Mouse (Mus musculus) colon, adult 2 months (tissue): Measurements from ENCODE around the gene Sgtb. TPM values are rescaled to one million over a fixed set of nuclear protein-coding genes. Genes with fewer than 3 reads are reported as not detected.

Experiments
- polyA plus RNA-seq: library from polyadenylated mRNA; depleted of rRNA; stranded (reverse); fragments of >200 nt; gene quantifications from 2 replicates; pipeline ENCODE4 v1.2.3, GENCODE M21; 2012; rRNA removed

Sgtb gene
- polyA plus RNA-seq, result 0.77 and 0.86 TPM in 2 replicates

DNA sequence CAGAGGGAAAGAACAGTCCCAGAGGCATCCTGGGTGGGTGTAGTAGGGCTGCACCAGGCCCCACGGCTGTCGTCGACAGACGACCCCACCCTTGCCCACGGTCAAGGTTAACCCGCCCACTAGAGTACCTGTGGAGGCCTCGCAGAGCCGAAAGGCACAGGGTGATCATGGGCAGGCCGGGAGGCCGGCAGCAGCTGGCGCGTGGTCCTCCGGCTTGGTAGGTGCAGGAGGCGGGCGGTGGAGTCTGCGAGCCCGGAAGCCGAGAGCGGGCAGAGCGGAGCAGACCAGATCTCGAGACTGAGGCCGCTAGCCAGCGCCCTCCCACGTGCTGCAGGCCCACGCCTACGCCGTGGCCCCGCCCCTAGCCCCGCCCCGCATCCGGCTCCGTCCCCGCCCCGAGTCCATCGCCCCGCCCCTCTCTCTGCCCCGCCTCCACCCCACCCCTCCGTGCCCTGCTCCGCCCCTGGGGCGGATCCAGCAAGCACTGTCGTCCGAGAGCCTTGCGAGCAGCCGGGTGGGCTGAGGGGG lies at the start of gene Sgtb, which contains the start of gene Nln:
Gene Sgtb (plus strand): TSS at position 454 of the 528 bp plus-strand sequence.
Gene Nln (minus strand): TSS at position 327 of the 528 bp plus-strand sequence.

DNA sequence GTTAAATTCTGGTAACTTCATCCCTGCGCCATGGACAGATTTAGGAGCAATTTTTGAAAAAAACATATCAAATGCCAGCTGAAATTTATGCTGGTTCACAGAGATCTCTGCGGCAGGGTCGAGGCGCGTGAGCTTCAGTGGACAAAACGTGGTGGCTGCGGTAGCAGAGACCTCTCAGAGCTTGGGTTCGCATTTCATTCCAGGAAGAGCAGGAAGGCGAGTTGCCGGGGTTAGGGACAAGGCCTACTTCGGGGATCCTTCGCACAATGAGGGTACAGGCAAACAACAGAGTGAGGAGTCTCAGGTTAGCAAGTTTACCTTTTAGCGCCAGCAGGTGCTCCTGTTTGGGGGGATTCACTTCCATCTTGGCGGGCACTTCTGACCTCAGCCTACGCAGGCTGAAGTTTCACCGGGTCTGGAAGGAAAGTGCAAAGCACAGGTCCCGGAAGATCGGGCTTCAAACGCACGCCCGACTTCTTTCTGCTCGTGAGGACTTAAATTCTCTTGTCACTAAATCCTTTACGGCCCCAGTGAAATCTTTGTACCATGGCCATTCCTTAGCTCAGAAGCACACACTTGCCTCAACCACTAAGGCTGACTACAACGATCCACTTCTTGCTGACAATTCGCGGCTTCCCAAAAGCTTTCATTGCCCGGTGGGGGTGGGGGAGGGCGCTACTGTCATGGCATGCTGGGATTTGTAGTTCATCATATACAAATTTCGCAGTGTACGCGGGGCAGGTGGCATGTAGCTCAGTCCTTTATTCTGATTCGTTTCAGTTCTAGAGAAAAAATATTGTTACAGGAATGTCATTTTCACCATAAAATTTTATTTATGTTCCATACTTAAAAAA lies 68.5 kb downstream of the Sgtb start, which contains the start of gene Trappc13:
Gene Trappc13 (minus strand): TSS at position 674 of the 854 bp plus-strand sequence.

GRCm38 (mm10) chr13:104178650-104179121 lies 69.1 kb downstream of the Sgtb start, which contains the start of gene Trim23:
Gene Trim23, plus strand, starts transcription at chr13:104178797.

Other genes starting within 250 kb of the Sgtb start
- 14.1 and 16.2 TPM in 2 replicates for gene Erbin, start 189.2 kb upstream of the Sgtb start, polyA plus RNA-seq
- gene Nln, start 127 bp upstream of the Sgtb start, polyA plus RNA-seq, result 7.0 and 8.9 TPM in 2 replicates
- 4.4 and 4.7 TPM in 2 replicates for gene Trappc13, start 68.7 kb downstream of the Sgtb start, polyA plus RNA-seq
- gene Trim23, start 69.1 kb downstream of the Sgtb start, polyA plus RNA-seq, result 0.93 and 1.1 TPM in 2 replicates
- gene Cenpk, start 118.9 kb downstream of the Sgtb start, polyA plus RNA-seq, result 0.14 and 0.31 TPM in 2 replicates
- 0.49 and 0.51 TPM in 2 replicates for gene Ppwd1, start 119.1 kb downstream of the Sgtb start, polyA plus RNA-seq
- gene Adamts6, start 178.1 kb downstream of the Sgtb start, polyA plus RNA-seq, result 0.41 and 0.54 TPM in 2 replicates